Mouse (Mus musculus) hindbrain, postnatal 0 days (tissue): ENCODE results near the gene Nip7. TPM values are rescaled to one million over a fixed set of nuclear protein-coding genes. Genes with fewer than 3 reads are reported as not detected.

Experiments used
- ATAC-seq: fragments of 200-750 bp; cut with Nextera tagmentation; 2 replicates; pipeline ENCODE4 v1.8.0; 2017; ENCODE audit warnings: mild to moderate bottlenecking, moderate TSS enrichment, moderate library complexity
- DNase-seq: peaks from one replicate; pipeline ENCODE4 v3.0.0-alpha.2; 2015; ENCODE audit warnings: low spot score
- H3K27ac ChIP-seq: fragments of 300-500 bp; sonication (generic); 2 replicates; pipeline ENCODE4 v1.5.1; 2014; ENCODE audit warnings: mild to moderate bottlenecking
- H3K27me3 ChIP-seq: fragments of 300-500 bp; sonication (generic); 2 replicates; pipeline ENCODE4 v1.6.1; 2014; ENCODE audit warnings: low read length, mixed read lengths; ENCODE audit not compliant: insufficient read depth
- H3K36me3 ChIP-seq: fragments of 300-500 bp; sonication (generic); 2 replicates; pipeline ENCODE4 v1.6.1; 2014; ENCODE audit warnings: low read length, mixed read lengths; ENCODE audit not compliant: insufficient read depth
- H3K4me1 ChIP-seq: fragments of 300-500 bp; sonication (generic); 2 replicates; pipeline ENCODE4 v1.6.1; 2014; ENCODE audit warnings: antibody characterized with exemption, low read length, mixed read lengths; ENCODE audit not compliant: insufficient read depth
- H3K4me2 ChIP-seq: fragments of 300-500 bp; sonication (generic); 2 replicates; pipeline ENCODE4 v1.6.1; 2014; ENCODE audit warnings: low read depth, mild to moderate bottlenecking, low read length, moderate library complexity, mixed read lengths
- H3K4me3 ChIP-seq: fragments of 300-500 bp; sonication (generic); 2 replicates; pipeline ENCODE4 v1.5.1; 2014; ENCODE audit warnings: low read length
- H3K9ac ChIP-seq: fragments of 300-500 bp; sonication (generic); replicated peaks from 2 replicates; pipeline ENCODE4 v1.6.1; 2014; ENCODE audit warnings: mild to moderate bottlenecking, low read length, moderate library complexity, mixed read lengths
- H3K9me3 ChIP-seq: fragments of 300-500 bp; sonication (generic); 2 replicates; pipeline ENCODE4 v1.6.1; 2016; ENCODE audit warnings: low read length, mixed read lengths
- CTCF ChIP-seq: IDR thresholded peaks from 2 replicates; pipeline ENCODE4 v1.5.1; 2016; ENCODE audit warnings: antibody characterized with exemption, control low read depth, low read depth
- WGBS: fragments of 180-500 bp; shearing (Covaris S2); extraction: QIAGEN DNeasy Blood & Tissue Kit; methylation state at CpG from one replicate; pipeline ENCODE4 v1.1.7; 2014; 5-methylcytosine and 5-hydroxymethylcytosine counted together
- polyA plus RNA-seq: library from polyadenylated mRNA; unstranded; fragments of >200 nt; fragmentation: Nextera tagmentation; extraction: Ambion mirVana; gene quantifications from 2 replicates; pipeline ENCODE4 v1.2.1, GENCODE M21; 2015
- total RNA-seq: library from RNA; depleted of rRNA; stranded (reverse); fragments of >200 nt; gene quantifications from 2 replicates; pipeline ENCODE4 v1.2.3, GENCODE M21; 2014

Nip7 gene
- total and polyA plus RNA-seq, 2 experiments from 2014 or later = 16.1 to 58.1 TPM

DNA sequence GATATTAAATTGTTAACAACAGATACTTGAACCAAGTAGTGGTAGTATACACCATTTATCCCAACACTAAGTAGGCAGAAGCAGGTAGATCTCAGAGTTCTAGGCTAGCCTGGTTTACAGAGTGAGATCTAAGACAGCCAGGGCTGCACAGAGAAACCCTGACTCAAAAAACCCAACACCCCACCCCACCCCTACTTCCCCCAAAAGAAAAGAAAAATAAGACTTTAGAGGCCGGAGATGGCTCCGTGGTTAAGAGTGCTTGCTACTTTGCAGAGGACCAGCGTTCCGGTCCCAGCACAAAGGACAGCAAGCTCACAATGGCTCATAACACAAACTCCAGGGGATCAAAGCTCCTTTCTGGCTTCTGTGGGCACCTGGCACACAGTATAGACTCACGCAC lies 29.3 kb downstream of the Nip7 start:
- no peak for TF ChIP-seq CTCF
- WGBS = 97% methylated on average over 5 of the region's 5 CpGs
- no peak for DNase-seq
- Histone ChIP-seq H3K27me3 (no peaks in the 10 kb centered on the region), H3K27ac (no peak overlapping the region), H3K9ac (no peak overlapping the region), H3K4me3 (no peak overlapping the region), H3K4me1 (no peaks in the 10 kb centered on the region), H3K36me3 (peaks cover 25% of the 10 kb centered on the region), H3K9me3 (no peaks in the 10 kb centered on the region), H3K4me2 (no peak overlapping the region)
- no peak for ATAC-seq

- Histone ChIP-seq H3K4me3 (no peak overlapping the region), H3K4me2 (no peak overlapping the region), H3K27me3 (no peaks in the 10 kb centered on the region), H3K27ac (no peak overlapping the region), H3K36me3 (peaks cover 9% of the 10 kb centered on the region; the same call in 1 of the 2 replicates), H3K9ac (no peak overlapping the region), H3K4me1 (no peaks in the 10 kb centered on the region), H3K9me3 (no peaks in the 10 kb centered on the region)
- 95% methylated on average over 5 of the region's 5 CpGs for WGBS
- TF ChIP-seq CTCF = no peak
- no peak for ATAC-seq
- DNase-seq = no peak
Measured at GRCm38 (mm10) chr8:107088526-107089063, 31.9 kb downstream of the Nip7 start.

DNA sequence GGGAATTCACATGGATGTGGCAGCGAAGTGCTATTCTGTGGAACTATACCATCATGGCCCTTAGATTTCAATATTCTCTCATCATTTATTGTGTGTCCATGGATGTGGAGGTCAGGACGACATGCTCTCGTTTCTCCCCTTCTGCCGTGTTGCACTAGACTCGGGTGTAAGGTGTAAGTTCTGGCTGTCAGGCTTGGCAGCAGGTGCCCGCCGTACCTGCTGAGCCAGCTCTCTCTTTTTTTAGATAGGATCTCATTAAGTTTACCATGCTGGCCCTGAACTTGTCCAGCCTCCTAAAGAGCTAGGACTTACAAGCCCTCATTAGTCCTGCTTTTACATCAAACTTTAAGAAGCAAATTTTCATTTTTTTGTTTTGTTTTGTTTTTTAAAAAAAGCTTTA lies 33.9 kb downstream of the Nip7 start:
- WGBS = 96% methylated on average over 7 of the region's 7 CpGs
- no peak overlapping the region for H3K4me3 ChIP-seq
- H3K27me3 ChIP-seq = no peaks in the 10 kb centered on the region
- H3K4me2 ChIP-seq = no peak overlapping the region
- DNase-seq = no peak
- no peak for ATAC-seq
- no peaks in the 10 kb centered on the region for H3K9me3 ChIP-seq
- peaks cover 9% of the 10 kb centered on the region; the same call in 1 of the 2 replicates for H3K36me3 ChIP-seq
- H3K4me1 ChIP-seq = peaks cover 3% of the 10 kb centered on the region; the same call in 1 of the 2 replicates
- TF ChIP-seq CTCF = no peak
- H3K27ac ChIP-seq = no peak overlapping the region
- no peak overlapping the region for H3K9ac ChIP-seq

- peak overlapping the region; percentile 75 for H3K9ac ChIP-seq
- H3K9me3 ChIP-seq = no peaks in the 10 kb centered on the region
- peak overlapping the region; percentile 66 for H3K4me2 ChIP-seq
- H3K27ac ChIP-seq = peak overlapping the region; percentile 93
- H3K36me3 ChIP-seq = no peaks in the 10 kb centered on the region; the same call in 1 of the 2 replicates
- no peaks in the 10 kb centered on the region for H3K27me3 ChIP-seq
- H3K4me3 ChIP-seq = peak overlapping the region; percentile 77
- ATAC-seq (no peak; the same call in 1 of the 2 replicates), DNase-seq (peak; percentile 52)
- peaks cover 3% of the 10 kb centered on the region; the same call in 1 of the 2 replicates for H3K4me1 ChIP-seq
- 1% methylated on average over 50 of the region's 53 CpGs for WGBS
- TF ChIP-seq CTCF = no peak
Measured at GRCm38 (mm10) chr8:107095717-107096365, 39.2 kb downstream of the Nip7 start.

DNA sequence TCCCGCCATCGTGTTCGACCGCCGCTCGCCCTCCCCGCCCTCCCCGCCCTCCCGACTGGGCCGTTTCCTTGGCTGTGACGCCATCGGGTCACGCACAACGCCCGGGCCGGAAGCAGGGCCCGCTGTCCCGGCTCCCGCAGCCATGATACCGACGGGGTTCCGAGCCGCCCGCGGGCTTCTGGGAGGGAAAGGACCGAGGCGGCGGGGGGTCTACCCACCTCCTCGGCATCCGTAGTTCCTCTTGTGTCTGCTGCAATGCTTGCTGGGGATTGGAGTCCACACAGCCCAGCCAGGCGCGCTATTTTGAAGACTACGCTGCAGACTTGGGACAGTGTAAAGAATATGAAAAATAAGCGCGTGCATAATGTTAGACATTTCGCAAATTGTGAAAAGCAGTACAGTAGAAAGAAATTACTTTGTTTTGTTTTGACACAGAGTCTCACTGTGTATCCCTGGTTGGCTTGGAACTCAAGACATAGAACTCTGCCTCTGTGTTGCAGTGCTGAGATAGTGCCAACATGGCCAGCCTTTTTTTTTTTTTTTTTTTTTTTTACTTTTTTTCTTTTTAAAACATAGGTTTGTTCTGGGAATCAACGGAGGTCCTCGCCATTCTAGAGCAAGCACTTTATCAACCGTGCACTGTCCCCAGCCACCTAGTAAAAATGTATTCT lies 39.8 kb downstream of the Nip7 start, which contains the start of gene Terf2:
TSS of gene Terf2 (minus strand) at position 182 of the 671 bp plus-strand sequence.
- Histone ChIP-seq H3K4me1 (peaks cover 3% of the 10 kb centered on the region; the same call in 1 of the 2 replicates), H3K9ac (peak within 1 kb of the TSS; percentile 75), H3K27ac (peak within 1 kb of the TSS; percentile 93), H3K4me3 (peak within 1 kb of the TSS; percentile 77), H3K4me2 (peak within 1 kb of the TSS; percentile 66), H3K36me3 (no peaks in the 10 kb centered on the region; the same call in 1 of the 2 replicates), H3K27me3 (no peaks in the 10 kb centered on the region), H3K9me3 (no peaks in the 10 kb centered on the region)
- peak; percentile 97 for ATAC-seq
- WGBS = 3% methylated on average over 39 of the region's 39 CpGs
- no peak for TF ChIP-seq CTCF
- peak; percentile 97 for DNase-seq

- WGBS = 79% methylated on average over 2 of the region's 2 CpGs
- no peak for TF ChIP-seq CTCF
Measured at GRCm38 (mm10) chr8:107100635-107101034, 44.0 kb downstream of the Nip7 start.

More at GRCm38 (mm10) chr8:107100635-107101034, 44.0 kb downstream of the Nip7 start:
- Histone ChIP-seq H3K9me3 (no peaks in the 10 kb centered on the region), H3K4me2 (no peak overlapping the region), H3K9ac (no peak overlapping the region), H3K36me3 (no peaks in the 10 kb centered on the region), H3K4me1 (no peaks in the 10 kb centered on the region), H3K27ac (no peak overlapping the region), H3K27me3 (no peaks in the 10 kb centered on the region), H3K4me3 (no peak overlapping the region)
- ATAC-seq = no peak
- DNase-seq = no peak
